Mouse (Mus musculus): ENCODE measurements around the gene Rtn1. TPM values are rescaled to one million over a fixed set of nuclear protein-coding genes. Genes with fewer than 3 reads are reported as not detected.

The Rtn1 gene
- polyA plus RNA-seq, 2 experiments: 2.4 to 5.9 TPM

GRCm38 (mm10) chr12:72408111-72408891 is 553 bp downstream of the Rtn1 start:
- ATAC-seq (ENCODE audit: low FRiP score, low read depth): peak; percentile 63
- peak overlapping the region; percentile 99 for H3K4me2 ChIP-seq (replicated peaks; ENCODE audit: low read depth, low read length, severe bottlenecking)
- no peak overlapping the region for H3K27ac ChIP-seq (replicated peaks; ENCODE audit: low read depth, low read length)
- no peaks in the 10 kb centered on the region for H3K9me3 ChIP-seq (ENCODE audit: control insufficient read depth, low read length)
- peaks cover 28% of the 10 kb centered on the region for H3K27me3 ChIP-seq (ENCODE audit: control insufficient read depth, insufficient read depth, low read length)
- peak overlapping the region; percentile 50 for H3K9ac ChIP-seq (ENCODE audit: low read depth, low read length, severe bottlenecking)
- H3K36me3 ChIP-seq (ENCODE audit: control insufficient read depth, insufficient read depth, low read length): no peaks in the 10 kb centered on the region
- DNase-seq (ENCODE audit: low spot score): peak; percentile 41
- WGBS: 0% methylated on average over 40 of the region's 63 CpGs
- TF ChIP-seq POLR2A (IDR thresholded peaks at IDR 0.05; ENCODE audit: borderline replicate concordance, extremely low read depth, insufficient read depth, insufficient read length): no peak
- H3K4me1 ChIP-seq (ENCODE audit: control insufficient read depth, insufficient read depth, low read length): peaks cover 5% of the 10 kb centered on the region; the same call in 1 of the 2 replicates
- peak overlapping the region; percentile 66 for H3K4me3 ChIP-seq (replicated peaks; ENCODE audit: low read length)

GRCm38 (mm10) chr12:72407721-72408110 is 1.1 kb downstream of the Rtn1 start:
- peak overlapping the region; percentile 66 for H3K4me3 ChIP-seq (replicated peaks; ENCODE audit: low read length)
- no peaks in the 10 kb centered on the region for H3K36me3 ChIP-seq (ENCODE audit: control insufficient read depth, insufficient read depth, low read length)
- H3K9ac ChIP-seq (ENCODE audit: low read depth, low read length, severe bottlenecking): 0 out of 2 replicates have a peak overlapping the region, but pooled peaks have one; percentile 50
- peaks cover 5% of the 10 kb centered on the region; the same call in 1 of the 2 replicates for H3K4me1 ChIP-seq (ENCODE audit: control insufficient read depth, insufficient read depth, low read length)
- peaks cover 28% of the 10 kb centered on the region for H3K27me3 ChIP-seq (ENCODE audit: control insufficient read depth, insufficient read depth, low read length)
- peak overlapping the region; percentile 99 for H3K4me2 ChIP-seq (replicated peaks; ENCODE audit: low read depth, low read length, severe bottlenecking)
- no peaks in the 10 kb centered on the region for H3K9me3 ChIP-seq (ENCODE audit: control insufficient read depth, low read length)
- WGBS: 0% methylated on average over 17 of the region's 17 CpGs
- ATAC-seq (ENCODE audit: low FRiP score, low read depth) (no peak), DNase-seq (ENCODE audit: low spot score) (no peak)
- no peak overlapping the region for H3K27ac ChIP-seq (replicated peaks; ENCODE audit: low read depth, low read length)
- no peak for TF ChIP-seq POLR2A (IDR thresholded peaks at IDR 0.05; ENCODE audit: borderline replicate concordance, extremely low read depth, insufficient read depth, insufficient read length)

- WGBS: 10% methylated on average over 11 of the region's 11 CpGs
- no peak for ATAC-seq (ENCODE audit: low FRiP score, low read depth)
- no peak for DNase-seq (ENCODE audit: low spot score)
These were observed 1.7 kb downstream of the Rtn1 start for GRCm38 (mm10) chr12:72407146-72407545.

GRCm38 (mm10) chr12:72405031-72405430 is 3.8 kb downstream of the Rtn1 start:
- H3K9me3 ChIP-seq (ENCODE audit: control insufficient read depth, low read length): no peaks in the 10 kb centered on the region
- no peak overlapping the region for H3K4me3 ChIP-seq (replicated peaks; ENCODE audit: low read length)
- H3K4me1 ChIP-seq (ENCODE audit: control insufficient read depth, insufficient read depth, low read length): peaks cover 5% of the 10 kb centered on the region; the same call in 1 of the 2 replicates
- H3K36me3 ChIP-seq (ENCODE audit: control insufficient read depth, insufficient read depth, low read length): no peaks in the 10 kb centered on the region
- ATAC-seq (ENCODE audit: low FRiP score, low read depth) (no peak), DNase-seq (ENCODE audit: low spot score) (no peak)
- WGBS: 72% methylated on average over 5 of the region's 5 CpGs
- H3K4me2 ChIP-seq (replicated peaks; ENCODE audit: low read depth, low read length, severe bottlenecking): no peak overlapping the region
- H3K27ac ChIP-seq (replicated peaks; ENCODE audit: low read depth, low read length): no peak overlapping the region
- peaks cover 28% of the 10 kb centered on the region for H3K27me3 ChIP-seq (ENCODE audit: control insufficient read depth, insufficient read depth, low read length)
- no peak for TF ChIP-seq POLR2A (IDR thresholded peaks at IDR 0.05; ENCODE audit: borderline replicate concordance, extremely low read depth, insufficient read depth, insufficient read length)
- no peak overlapping the region for H3K9ac ChIP-seq (ENCODE audit: low read depth, low read length, severe bottlenecking)

More at GRCm38 (mm10) chr12:72407146-72407545, 1.7 kb downstream of the Rtn1 start:
- no peak overlapping the region for H3K27ac ChIP-seq (replicated peaks; ENCODE audit: low read depth, low read length)
- no peak overlapping the region for H3K9ac ChIP-seq (ENCODE audit: low read depth, low read length, severe bottlenecking)
- H3K9me3 ChIP-seq (ENCODE audit: control insufficient read depth, low read length): no peaks in the 10 kb centered on the region
- no peak overlapping the region for H3K4me3 ChIP-seq (replicated peaks; ENCODE audit: low read length)
- peaks cover 28% of the 10 kb centered on the region for H3K27me3 ChIP-seq (ENCODE audit: control insufficient read depth, insufficient read depth, low read length)
- no peak for TF ChIP-seq POLR2A (IDR thresholded peaks at IDR 0.05; ENCODE audit: borderline replicate concordance, extremely low read depth, insufficient read depth, insufficient read length)
- peak overlapping the region; percentile 99; the same call in 1 of the 2 replicates for H3K4me2 ChIP-seq (replicated peaks; ENCODE audit: low read depth, low read length, severe bottlenecking)
- no peaks in the 10 kb centered on the region for H3K36me3 ChIP-seq (ENCODE audit: control insufficient read depth, insufficient read depth, low read length)
- H3K4me1 ChIP-seq (ENCODE audit: control insufficient read depth, insufficient read depth, low read length): peaks cover 5% of the 10 kb centered on the region; the same call in 1 of the 2 replicates

- no peaks in the 10 kb centered on the region for H3K9me3 ChIP-seq (ENCODE audit: control insufficient read depth, low read length)
- 57% methylated on average over 13 of the region's 13 CpGs for WGBS
- H3K4me3 ChIP-seq (replicated peaks; ENCODE audit: low read length): no peak overlapping the region
- no peak for DNase-seq (ENCODE audit: low spot score)
- TF ChIP-seq POLR2A (IDR thresholded peaks at IDR 0.05; ENCODE audit: borderline replicate concordance, extremely low read depth, insufficient read depth, insufficient read length): no peak
- no peaks in the 10 kb centered on the region for H3K27me3 ChIP-seq (ENCODE audit: control insufficient read depth, insufficient read depth, low read length)
- H3K4me2 ChIP-seq (replicated peaks; ENCODE audit: low read depth, low read length, severe bottlenecking): no peak overlapping the region
- peaks cover 3% of the 10 kb centered on the region; the same call in 1 of the 2 replicates for H3K4me1 ChIP-seq (ENCODE audit: control insufficient read depth, insufficient read depth, low read length)
- no peak for ATAC-seq (ENCODE audit: low FRiP score, low read depth)
- no peaks in the 10 kb centered on the region for H3K36me3 ChIP-seq (ENCODE audit: control insufficient read depth, insufficient read depth, low read length)
- no peak overlapping the region for H3K9ac ChIP-seq (ENCODE audit: low read depth, low read length, severe bottlenecking)
- no peak overlapping the region for H3K27ac ChIP-seq (replicated peaks; ENCODE audit: low read depth, low read length)
These were observed 15.6 kb downstream of the Rtn1 start for GRCm38 (mm10) chr12:72393046-72393805.
